In genomic region chr12:50066394-50066793, GRCm38 (mm10) we compare ENCODE assay signal across 25 mouse cellular contexts.
"Had no signal": no experiment of that assay in that cellular context is flagged by ENCODE, and none has a peak within 500 bp of the region (broad histone marks: within the 10 kb centered on the region; RNA-seq: fewer than 3 reads in every experiment).

No protein-coding gene starts in this region.

- H3K4me2 ChIP-seq: heart, embryonic 11.5 days; heart, embryonic 13.5 days; heart, embryonic 15.5 days; hindbrain, embryonic 13.5 days; hindbrain, embryonic 15.5 days; kidney, embryonic 15.5 days; limb, embryonic 13.5 days; limb, embryonic 15.5 days; liver, embryonic 12.5 days had no signal

- H3K36me3 ChIP-seq: heart, embryonic 13.5 days; heart, embryonic 15.5 days; hindbrain, embryonic 13.5 days; hindbrain, embryonic 15.5 days; kidney, embryonic 15.5 days; limb, embryonic 13.5 days; limb, embryonic 15.5 days; liver, embryonic 12.5 days had no signal

- H3K4me3 ChIP-seq: heart, embryonic 13.5 days; heart, embryonic 15.5 days; hindbrain, embryonic 13.5 days; hindbrain, embryonic 15.5 days; kidney, embryonic 15.5 days; limb, embryonic 13.5 days; limb, embryonic 15.5 days; liver, embryonic 12.5 days had no signal

- H3K4me1 ChIP-seq: heart, embryonic 13.5 days; heart, embryonic 15.5 days; hindbrain, embryonic 13.5 days; hindbrain, embryonic 15.5 days; kidney, embryonic 15.5 days; limb, embryonic 13.5 days; limb, embryonic 15.5 days; liver, embryonic 12.5 days had no signal

- H3K9me3 ChIP-seq: heart, embryonic 13.5 days; heart, embryonic 15.5 days; hindbrain, embryonic 13.5 days; hindbrain, embryonic 15.5 days; kidney, embryonic 15.5 days; limb, embryonic 13.5 days; limb, embryonic 15.5 days; liver, embryonic 12.5 days had no signal

- H3K27ac ChIP-seq: heart, embryonic 13.5 days; heart, embryonic 15.5 days; hindbrain, embryonic 13.5 days; hindbrain, embryonic 15.5 days; hindbrain, postnatal 0 days; kidney, embryonic 15.5 days; kidney, postnatal 0 days; limb, embryonic 13.5 days; limb, embryonic 15.5 days; liver, embryonic 12.5 days; liver, embryonic 14.5 days had no signal

- H3K27me3 ChIP-seq: heart, embryonic 13.5 days; heart, embryonic 15.5 days; hindbrain, embryonic 13.5 days; hindbrain, embryonic 15.5 days; kidney, embryonic 15.5 days; limb, embryonic 13.5 days; limb, embryonic 15.5 days; liver, embryonic 12.5 days had no signal

- ATAC-seq: hindbrain, postnatal 0 days; intestine, embryonic 16.5 days; liver, embryonic 12.5 days had no signal

- DNase-seq: gastrocnemius, postnatal 25 days; heart, adult 18-20 months; heart, postnatal 14 days; heart, postnatal 36 days; kidney, adult 11 months; kidney, adult 2 months; kidney, adult 9 months; kidney, postnatal 14 days; kidney, postnatal 36 days; layer of hippocampus, adult 9-11 months; layer of hippocampus, postnatal 36 days; left cerebral cortex, postnatal 4 days had no signal

- H3K9ac ChIP-seq: heart, embryonic 13.5 days; heart, embryonic 15.5 days; hindbrain, embryonic 13.5 days; hindbrain, embryonic 15.5 days; kidney, embryonic 15.5 days; limb, embryonic 13.5 days; limb, embryonic 15.5 days; liver, embryonic 12.5 days; liver, embryonic 14.5 days had no signal
